Mouse (Mus musculus): ENCODE results near the gene Olfr27.

Gene Olfr27

GRCm38 (mm10) chr9:39127831-39128230 lies at the start of gene Olfr27:
Gene Olfr27, plus strand, starts transcription at chr9:39128131.
- no peak for DNase-seq

DNA sequence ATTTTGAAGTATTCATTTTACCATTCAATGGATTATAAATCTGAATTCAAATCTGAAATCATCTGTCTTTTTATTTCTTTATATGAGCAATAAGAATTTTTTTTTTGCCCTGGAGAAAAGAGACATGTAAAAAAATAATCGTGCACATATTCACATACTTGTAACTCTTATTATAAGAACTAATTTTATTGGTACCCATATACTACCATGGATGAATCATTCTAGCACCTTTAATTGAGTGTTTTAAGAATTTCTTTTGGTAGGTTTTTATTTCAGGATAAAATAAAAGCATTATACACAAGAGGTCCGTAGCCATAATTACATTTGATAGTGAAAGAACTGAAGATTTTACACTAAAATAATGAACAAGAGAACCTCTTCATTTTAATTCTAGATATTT lies 49.1 kb upstream of the Olfr27 start, which contains the start of gene Olfr938:
Gene Olfr938, minus strand, starts transcription at position 101 of the 400 bp plus-strand sequence.
- no peak for DNase-seq

GRCm38 (mm10) chr9:39127326-39127725 lies 605 bp upstream of the Olfr27 start:
- no peak for DNase-seq

GRCm38 (mm10) chr9:39152401-39152800 lies 24.5 kb downstream of the Olfr27 start:
- no peak for DNase-seq

GRCm38 (mm10) chr9:39166004-39166403 lies 38.1 kb downstream of the Olfr27 start, which contains the start of gene Olfr943:
Gene Olfr943, plus strand, starts transcription at chr9:39166304.
- no peak for DNase-seq

Measured in thymus, postnatal 36 days (tissue).